Comparison of ENCODE assay signal across 8 mouse cellular contexts in genomic region chr15:77366706-77367484, GRCm38 (mm10). TPM values are rescaled to one million over a fixed set of nuclear protein-coding genes. Genes with fewer than 3 reads are reported as not detected.
DNase-seq lines count a peak whose midpoint lies in the region; ATAC-seq lines count a peak whose summit lies in the region.

No protein-coding gene starts in this region.

- intact Hi-C loops in left cerebral cortex, postnatal 14 days (cut with DNase I): loop anchor here (5.0 to 10.0 kb wide), 3 partner anchors 212 to 392 kb away; no protein-coding TSS in a partner anchor

- peaks cover 56% of the 10 kb centered on the region for H3K4me1 ChIP-seq in midbrain, embryonic 10.5 days

- peak; percentile 86 to 93 for DNase-seq in adrenal gland, adult (ENCODE audit: inconsistent age in 2 of 2, low spot score in 1 of 2)
- DNase-seq in gastrocnemius, adult 8-10 months (ENCODE audit: low spot score in 2 of 2): peak; percentile 75 to 81
- peak; percentile 80 for DNase-seq in induced T-regulatory cell, adult 2 months (ENCODE audit: low read depth)
- peak; percentile 81 to 85 for DNase-seq in left cerebral cortex, postnatal 14 days (ENCODE audit: low spot score in 2 of 2)
- peak; percentile 86 for DNase-seq in midbrain, embryonic 10.5 days (ENCODE audit: low spot score)
- DNase-seq in skeletal muscle tissue, adult 2 months (ENCODE audit: low read depth, low spot score): peak; percentile 87

- no peaks in the 10 kb centered on the region for H3K36me3 ChIP-seq in midbrain, embryonic 10.5 days

- peak overlapping the region; percentile 52 for H3K4me3 ChIP-seq in midbrain, embryonic 10.5 days

- peak overlapping the region; percentile 89 for H3K27ac ChIP-seq in midbrain, embryonic 10.5 days (replicated peaks)

- peaks cover 5% of the 10 kb centered on the region; the same call in 1 of the 2 replicates for H3K27me3 ChIP-seq in midbrain, embryonic 10.5 days (ENCODE audit: low read depth, poor library complexity, severe bottlenecking)

- H3K9me3 ChIP-seq in midbrain, embryonic 10.5 days (replicated peaks): no peaks in the 10 kb centered on the region

- 2% methylated on average over 26 of the region's 26 CpGs for WGBS in midbrain, embryonic 10.5 days

- peak; percentile 61 for ATAC-seq in common myeloid progenitor, adult 5-6 weeks (replicated peaks; ENCODE audit: low read depth, poor library complexity, severe bottlenecking)
- ATAC-seq in activated CD4-positive, CD25-positive, alpha-beta regulatory T cell, adult 4 months: no peak

RNA-seq across cellular contexts. Expression of gene Apol7a, which starts 32.0 kb away (rescaled TPM):
- total RNA-seq in common myeloid progenitor, adult 5-6 weeks (2017): not detected in 2 replicates
- total RNA-seq in gastrocnemius, adult 8-10 months (2022): 1 to 10 TPM in 3 of 4 experiments, under 1 TPM in 1; 0.80 to 1.6 (median 1.3) TPM
- total RNA-seq in left cerebral cortex, postnatal 14 days (2021): under 1 TPM; 0.48 to 0.68 TPM
- not detected in 2 replicates for polyA plus RNA-seq in midbrain, embryonic 10.5 days (2016; fragmentation: Nextera tagmentation; extraction: Ambion mirVana)
- not detected for polyA plus RNA-seq in activated CD4-positive, CD25-positive, alpha-beta regulatory T cell, adult 4 months (2017; shearing (Covaris generic))

RNA-seq across cellular contexts. Expression of gene Apol9a, which starts 44.0 kb away (rescaled TPM):
- total RNA-seq in common myeloid progenitor, adult 5-6 weeks (2017): not detected in 2 replicates
- under 1 TPM in 1 of 4 experiments, not detected in 3; 0.18 TPM for total RNA-seq in gastrocnemius, adult 8-10 months (2022)
- under 1 TPM in 1 of 2 experiments, not detected in 1; 0.23 TPM for total RNA-seq in left cerebral cortex, postnatal 14 days (2021)
- 0.05 TPM in 1 of 2 replicates, not detected in the other for polyA plus RNA-seq in midbrain, embryonic 10.5 days (2016; fragmentation: Nextera tagmentation; extraction: Ambion mirVana)
- 10 to 100 TPM; 11.5 to 12.7 TPM for polyA plus RNA-seq in activated CD4-positive, CD25-positive, alpha-beta regulatory T cell, adult 4 months (2017; shearing (Covaris generic))
